Mouse (Mus musculus): ENCODE results near the gene Ubxn2a. TPM values are rescaled to one million over a fixed set of nuclear protein-coding genes. Genes with fewer than 3 reads are reported as not detected.

The Ubxn2a gene
- total and polyA plus RNA-seq, 3 experiments: 21.9 to 22.8 TPM; not detected in 1

DNA sequence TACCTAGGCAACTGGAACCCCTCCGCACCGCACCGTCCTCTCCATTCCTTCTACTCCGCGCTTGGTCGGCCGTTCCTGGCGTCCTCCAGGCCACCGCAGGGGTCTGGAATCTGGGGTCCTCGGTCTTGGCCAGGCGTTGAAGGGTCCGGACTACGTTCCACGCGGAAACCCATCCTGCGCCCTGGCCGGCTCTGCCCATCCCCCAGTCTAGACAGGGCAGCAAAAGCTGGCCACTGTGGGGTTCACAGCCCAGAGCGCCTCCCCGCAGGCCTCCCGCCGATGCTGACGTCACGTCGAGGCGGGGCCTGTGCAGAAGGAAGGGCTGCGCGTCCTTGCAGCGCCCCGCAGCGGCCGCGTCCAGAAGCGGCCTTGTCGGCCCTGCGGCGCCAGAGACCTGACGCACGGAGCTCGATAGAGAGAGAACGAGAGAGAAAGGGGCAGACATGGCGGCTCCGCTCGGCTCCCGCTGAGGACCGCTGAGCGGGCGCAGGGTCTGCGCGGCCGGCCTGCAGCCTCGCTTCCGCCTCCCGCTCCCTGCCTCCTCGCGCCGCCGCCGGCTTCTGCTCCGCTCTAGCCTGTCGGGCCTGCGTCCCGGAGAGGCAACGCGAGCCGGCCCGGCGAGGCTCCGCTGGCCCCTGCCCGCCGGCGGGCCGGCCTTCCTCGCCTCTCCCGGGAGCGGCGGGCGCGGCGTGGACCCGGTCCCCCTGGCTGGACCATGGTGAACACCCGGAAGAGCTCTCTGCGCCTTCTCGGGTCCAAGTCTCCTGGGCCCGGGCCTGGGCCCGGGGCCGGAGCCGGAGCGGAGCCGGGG lies 9.7 kb upstream of the Ubxn2a start, which contains the start of gene Atad2b (continued):
- TF ChIP-seq TAL1 (IDR thresholded peaks at IDR 0.05; ENCODE audit: low read length) (no peak), MYB (IDR thresholded peaks at IDR 0.05; ENCODE audit: low read depth, low read length) (peak; percentile 24; the same call in 1 of the 2 replicates), MYC (IDR thresholded peaks at IDR 0.05; ENCODE audit: low read depth, low read length) (no peak), ETS1 (IDR thresholded peaks at IDR 0.05; ENCODE audit: low read depth, low read length) (peak; percentile 51)

DNA sequence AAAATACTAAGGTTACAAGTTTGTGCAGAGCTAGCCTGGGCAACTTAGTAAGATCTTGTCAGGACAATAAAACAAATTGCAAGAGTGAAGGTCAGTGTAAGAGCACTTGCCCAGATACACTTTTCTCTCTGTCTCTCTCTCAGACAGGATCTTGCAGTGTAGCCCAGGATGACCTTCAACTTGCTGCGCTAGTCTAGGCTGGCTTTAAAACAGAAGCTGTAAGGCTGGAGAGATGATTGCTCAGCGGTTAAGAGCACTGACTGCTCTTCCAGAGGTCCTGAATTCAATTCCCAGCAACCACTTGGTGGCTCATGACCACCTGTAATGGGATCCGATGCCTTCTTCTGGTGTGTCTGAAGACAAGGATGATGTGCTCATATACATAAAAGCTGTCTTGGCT lies 7.4 kb upstream of the Ubxn2a start:
- TF ChIP-seq BHLHE40 (IDR thresholded peaks at IDR 0.05; ENCODE audit: borderline replicate concordance, low read depth, low read length) (no peak), MYB (IDR thresholded peaks at IDR 0.05; ENCODE audit: low read depth, low read length) (no peak)
- H3K79me2 ChIP-seq (ENCODE audit: control insufficient read depth, insufficient read depth, low read length, poor library complexity): peaks cover 21% of the 10 kb centered on the region
- no peaks in the 10 kb centered on the region; a peak in 2 of 4 replicates for H3K4me1 ChIP-seq (ENCODE audit: control insufficient read depth in 1 of 2, insufficient read depth in 2 of 2, low read length in 2 of 2)
- no peak overlapping the region for H3K9ac ChIP-seq (ENCODE audit: control insufficient read depth, low read depth, low read length, poor library complexity, severe bottlenecking)
- H3K9me3 ChIP-seq (replicated peaks; ENCODE audit: insufficient read depth, low read length): no peaks in the 10 kb centered on the region
- no peak for DNase-seq (ENCODE audit: low read depth, low spot score)
- no peak overlapping the region for H3K4me3 ChIP-seq (ENCODE audit: control insufficient read depth in 1 of 2, insufficient read depth in 1 of 2, low read depth in 2 of 2, low read length in 2 of 2)
- no peak overlapping the region for H3K27ac ChIP-seq (ENCODE audit: control insufficient read depth, low read depth, low read length)
- H3K36me3 ChIP-seq (ENCODE audit: control insufficient read depth in 1 of 2, insufficient read depth in 2 of 2, low read length in 2 of 2): peaks cover 0 to 8% of the 10 kb centered on the region in 2 experiments; a peak in 2 of 4 replicates
- H3K27me3 ChIP-seq (ENCODE audit: control insufficient read depth in 1 of 2, insufficient read depth in 2 of 2, low read length in 2 of 2): no peaks in the 10 kb centered on the region

DNA sequence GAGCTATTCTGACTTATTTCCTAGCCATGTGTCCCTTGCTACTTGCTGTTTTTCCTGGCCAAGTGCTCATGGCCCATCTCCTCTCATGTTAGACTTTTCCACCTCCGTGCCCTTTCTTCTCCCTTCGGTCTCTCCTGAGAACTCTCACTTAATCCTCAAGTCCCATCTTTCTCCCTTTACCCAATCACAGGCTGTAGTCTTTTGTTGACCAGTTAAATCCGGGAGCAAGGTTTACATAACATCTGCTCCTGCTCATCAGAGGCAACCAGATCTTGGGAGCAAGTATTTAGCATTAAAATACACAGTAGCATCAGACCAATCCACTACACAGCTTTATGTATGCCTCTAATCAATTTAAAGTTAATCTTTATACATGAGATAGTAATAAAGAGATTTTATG lies 6.9 kb upstream of the Ubxn2a start:
- Histone ChIP-seq H3K79me2 (ENCODE audit: control insufficient read depth, insufficient read depth, low read length, poor library complexity) (peaks cover 17% of the 10 kb centered on the region), H3K36me3 (ENCODE audit: control insufficient read depth in 1 of 2, insufficient read depth in 2 of 2, low read length in 2 of 2) (peaks cover 0 to 6% of the 10 kb centered on the region in 2 experiments; a peak in 2 of 4 replicates), H3K9me3 (replicated peaks; ENCODE audit: insufficient read depth, low read length) (no peaks in the 10 kb centered on the region), H3K27ac (ENCODE audit: control insufficient read depth, low read depth, low read length) (no peak overlapping the region), H3K27me3 (ENCODE audit: control insufficient read depth in 1 of 2, insufficient read depth in 2 of 2, low read length in 2 of 2) (no peaks in the 10 kb centered on the region), H3K4me3 (ENCODE audit: control insufficient read depth in 1 of 2, insufficient read depth in 1 of 2, low read depth in 2 of 2, low read length in 2 of 2) (no peak overlapping the region), H3K4me1 (ENCODE audit: control insufficient read depth in 1 of 2, insufficient read depth in 2 of 2, low read length in 2 of 2) (no peaks in the 10 kb centered on the region; a peak in 2 of 4 replicates), H3K9ac (ENCODE audit: control insufficient read depth, low read depth, low read length, poor library complexity, severe bottlenecking) (no peak overlapping the region)
- TF ChIP-seq CHD2 (IDR thresholded peaks at IDR 0.05; ENCODE audit: low read length): no peak
- no peak for TF ChIP-seq ETS1 (IDR thresholded peaks at IDR 0.05; ENCODE audit: low read depth, low read length)
- no peak for TF ChIP-seq POLR2AphosphoS2 (IDR thresholded peaks at IDR 0.05; ENCODE audit: low read length)
- TF ChIP-seq GABPA (IDR thresholded peaks at IDR 0.05; ENCODE audit: low read depth, low read length): no peak
- TF ChIP-seq EP300 (IDR thresholded peaks at IDR 0.05; ENCODE audit: low read depth in 1 of 2, low read length in 2 of 2): no peak
- no peak for TF ChIP-seq UBTF (IDR thresholded peaks at IDR 0.05; ENCODE audit: borderline replicate concordance, insufficient read depth, low read depth, low read length)
- TF ChIP-seq MAZ (IDR thresholded peaks at IDR 0.05; ENCODE audit: low read depth, low read length): no peak
- no peak for TF ChIP-seq MYC (IDR thresholded peaks at IDR 0.05; ENCODE audit: low read depth, low read length)
- TF ChIP-seq JUND (IDR thresholded peaks at IDR 0.05; ENCODE audit: low read depth, low read length): no peak
- no peak for TF ChIP-seq RAD21 (IDR thresholded peaks at IDR 0.05; ENCODE audit: low read depth, low read length)
- no peak for TF ChIP-seq MAX (IDR thresholded peaks at IDR 0.05; ENCODE audit: low read length)
- TF ChIP-seq SIN3A (IDR thresholded peaks at IDR 0.05; ENCODE audit: low read length): no peak
- no peak for TF ChIP-seq NELFE (IDR thresholded peaks at IDR 0.05; ENCODE audit: low read depth, low read length)
- TF ChIP-seq TCF12 (IDR thresholded peaks at IDR 0.05; ENCODE audit: low read depth, low read length): no peak
- no peak for TF ChIP-seq TAL1 (IDR thresholded peaks at IDR 0.05; ENCODE audit: low read length)
- TF ChIP-seq E2F4 (IDR thresholded peaks at IDR 0.05; ENCODE audit: borderline replicate concordance, low read depth, low read length): no peak
- no peak for TF ChIP-seq MXI1 (IDR thresholded peaks at IDR 0.05; ENCODE audit: low read depth, low read length)
- no peak for DNase-seq (ENCODE audit: low read depth, low spot score)
